Mouse (Mus musculus): ENCODE measurements around the gene Cyba. TPM values are rescaled to one million over a fixed set of nuclear protein-coding genes. Genes with fewer than 3 reads are reported as not detected.

The Cyba gene
- 10 to 100 TPM in 3 of 4 experiments, 1 to 10 TPM in 1; 9.7 to 38.7 (median 16.8) TPM for total RNA-seq (2022)

GRCm38 (mm10) chr8:122432443-122433268 is at the start of gene Cyba:
Gene Cyba (minus strand): TSS chr8:122432930.
- no peak for DNase-seq (ENCODE audit: low spot score in 2 of 2)

- no peak for DNase-seq (ENCODE audit: low spot score in 2 of 2)
Measured at GRCm38 (mm10) chr8:122482448-122482847, 49.7 kb upstream of the Cyba start.

GRCm38 (mm10) chr8:122475580-122476320 is 43.0 kb upstream of the Cyba start, which contains the start of the genes Rnf166 and Ctu2:
Gene Rnf166 (minus strand): TSS chr8:122476064.
Gene Ctu2 (plus strand): TSS chr8:122476143.
- peak; percentile 82 to 87 for DNase-seq (ENCODE audit: low spot score in 2 of 2)

GRCm38 (mm10) chr8:122474951-122475560 is 42.3 kb upstream of the Cyba start:
- DNase-seq (ENCODE audit: low spot score in 2 of 2): no peak

GRCm38 (mm10) chr8:122473911-122474421 is 41.2 kb upstream of the Cyba start:
- DNase-seq (ENCODE audit: low spot score in 2 of 2): no peak

- no peak for DNase-seq (ENCODE audit: low spot score in 2 of 2)
Measured at GRCm38 (mm10) chr8:122470691-122471090, 38.0 kb upstream of the Cyba start.

- DNase-seq (ENCODE audit: low spot score in 2 of 2): no peak
Measured at GRCm38 (mm10) chr8:122469965-122470364, 37.2 kb upstream of the Cyba start.

GRCm38 (mm10) chr8:122469407-122469806 is 36.7 kb upstream of the Cyba start:
- no peak for DNase-seq (ENCODE audit: low spot score in 2 of 2)

GRCm38 (mm10) chr8:122467816-122468215 is 35.1 kb upstream of the Cyba start:
- no peak for DNase-seq (ENCODE audit: low spot score in 2 of 2)

GRCm38 (mm10) chr8:122464985-122465384 is 32.3 kb upstream of the Cyba start:
- DNase-seq (ENCODE audit: low spot score in 2 of 2): no peak

- DNase-seq (ENCODE audit: low spot score in 2 of 2): no peak
Measured at GRCm38 (mm10) chr8:122463651-122464640, 31.2 kb upstream of the Cyba start.

GRCm38 (mm10) chr8:122462510-122462909 is 29.8 kb upstream of the Cyba start:
- DNase-seq (ENCODE audit: low spot score in 2 of 2): no peak

GRCm38 (mm10) chr8:122461473-122462148 is 28.9 kb upstream of the Cyba start:
- DNase-seq (ENCODE audit: low spot score in 2 of 2): peak; percentile 49 to 91

- DNase-seq (ENCODE audit: low spot score in 2 of 2): no peak
Measured at GRCm38 (mm10) chr8:122460524-122461472, 28.1 kb upstream of the Cyba start, which contains the start of gene Snai3. Gene Snai3 (minus strand): TSS chr8:122460733.

- no peak for DNase-seq (ENCODE audit: low spot score in 2 of 2)
Measured at GRCm38 (mm10) chr8:122459990-122460389, 27.3 kb upstream of the Cyba start.

GRCm38 (mm10) chr8:122459218-122459900 is 26.6 kb upstream of the Cyba start:
- no peak for DNase-seq (ENCODE audit: low spot score in 2 of 2)

- no peak for DNase-seq (ENCODE audit: low spot score in 2 of 2)
Measured at GRCm38 (mm10) chr8:122457171-122457570, 24.4 kb upstream of the Cyba start.

GRCm38 (mm10) chr8:122454409-122454808 is 21.7 kb upstream of the Cyba start:
- DNase-seq (ENCODE audit: low spot score in 2 of 2): no peak

All from left cerebral cortex, adult 8-10 months (tissue).